Mouse (Mus musculus): ENCODE data around the gene Nrxn3.

Gene Nrxn3

DNA sequence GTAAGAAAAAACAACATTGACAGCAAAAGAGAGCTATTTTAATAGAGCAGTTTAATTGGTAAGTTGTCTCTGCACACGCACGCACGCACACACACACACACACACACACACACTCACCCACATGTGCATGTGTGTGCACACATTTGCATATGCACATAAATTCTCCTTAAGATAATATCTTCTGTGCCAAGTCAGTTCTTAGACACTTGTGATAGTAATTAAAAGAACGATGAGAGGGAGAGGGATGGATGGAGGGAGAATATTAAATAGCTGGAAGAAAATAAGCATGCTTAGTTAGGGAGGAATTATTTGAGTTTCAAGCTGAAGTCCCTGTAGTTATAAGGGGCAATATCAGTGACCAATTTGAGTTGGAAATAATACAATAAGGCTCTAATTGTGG is 203.6 kb downstream of the Nrxn3 start:
- no peak for DNase-seq (ENCODE audit: low spot score)

DNA sequence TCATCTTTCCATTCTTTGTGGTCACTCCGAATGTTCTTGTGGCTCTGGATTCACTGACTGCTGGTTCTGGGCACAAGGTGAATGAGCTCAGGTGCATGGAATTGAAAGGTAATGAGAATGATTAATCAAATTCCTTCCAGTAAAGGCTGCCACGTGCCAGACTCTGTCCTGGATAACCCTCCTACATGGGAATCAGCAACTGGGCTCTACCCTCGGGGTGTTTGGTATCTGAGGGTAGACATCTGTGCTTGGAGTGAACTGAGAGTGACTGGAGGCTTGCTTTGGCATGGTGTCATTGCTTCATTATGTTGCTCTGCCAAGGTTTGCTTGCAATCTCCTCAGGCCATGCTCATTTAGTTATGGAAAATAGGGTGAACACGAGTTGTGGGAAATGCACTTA is 209.0 kb downstream of the Nrxn3 start:
- no peak for DNase-seq (ENCODE audit: low spot score)

DNA sequence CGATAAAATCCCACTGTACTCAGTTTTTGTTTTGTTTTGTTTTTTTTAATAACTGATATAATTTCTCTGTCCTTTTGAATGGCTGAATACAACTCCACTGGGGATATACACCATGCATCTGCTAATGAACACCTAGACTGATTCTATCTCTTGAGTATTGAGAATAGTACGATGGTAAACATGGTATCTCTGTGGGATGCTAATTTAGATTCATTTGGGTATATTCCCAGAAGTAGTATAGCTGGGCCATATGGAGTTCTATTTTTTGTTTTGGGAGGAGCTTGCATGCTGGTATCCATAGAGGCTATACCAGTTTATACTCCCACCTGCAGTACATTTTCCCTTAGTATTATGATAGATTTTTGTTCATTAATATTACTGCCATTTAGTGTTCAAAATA is 217.0 kb downstream of the Nrxn3 start:
- no peak for DNase-seq (ENCODE audit: low spot score)

DNA sequence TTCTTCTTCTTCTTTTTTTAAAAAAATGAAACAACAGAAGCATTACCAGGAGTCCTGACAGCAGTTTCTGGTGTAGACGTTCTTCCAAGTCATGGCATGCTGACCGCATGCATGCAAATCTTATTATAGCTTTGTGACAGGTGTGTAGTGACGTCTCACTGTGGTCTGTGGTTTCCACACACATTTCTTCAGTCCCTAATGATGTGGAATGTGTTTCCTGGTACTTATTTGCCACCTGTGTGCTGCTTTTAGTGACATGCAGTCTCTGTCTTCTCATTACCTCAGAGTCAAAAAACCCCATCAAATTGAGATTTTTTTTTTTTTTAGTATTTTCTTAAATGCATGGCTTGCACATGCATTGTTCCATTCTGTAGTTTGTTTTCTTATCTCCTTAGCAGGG is 222.3 kb downstream of the Nrxn3 start:
- no peak for DNase-seq (ENCODE audit: low spot score)

DNA sequence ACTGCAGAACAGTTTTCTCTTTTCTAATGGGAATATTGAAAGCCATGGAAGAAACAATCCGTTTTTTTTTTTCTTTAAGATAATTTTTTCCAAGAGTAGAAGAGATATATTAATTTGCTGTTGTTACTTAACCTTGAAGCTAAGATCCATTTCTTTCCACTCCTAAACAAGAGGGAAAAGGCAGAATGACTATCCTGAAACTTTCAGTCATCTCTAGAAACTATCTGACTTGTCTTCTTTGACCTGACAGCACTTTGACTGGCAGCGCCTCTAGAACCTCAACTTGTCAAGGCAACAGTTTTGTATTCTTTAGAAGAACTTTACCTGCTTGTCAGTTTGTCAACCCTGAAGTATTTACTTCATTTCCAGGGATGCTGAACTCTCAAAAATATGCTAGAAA is 227.2 kb downstream of the Nrxn3 start:
- no peak for DNase-seq (ENCODE audit: low spot score)

DNA sequence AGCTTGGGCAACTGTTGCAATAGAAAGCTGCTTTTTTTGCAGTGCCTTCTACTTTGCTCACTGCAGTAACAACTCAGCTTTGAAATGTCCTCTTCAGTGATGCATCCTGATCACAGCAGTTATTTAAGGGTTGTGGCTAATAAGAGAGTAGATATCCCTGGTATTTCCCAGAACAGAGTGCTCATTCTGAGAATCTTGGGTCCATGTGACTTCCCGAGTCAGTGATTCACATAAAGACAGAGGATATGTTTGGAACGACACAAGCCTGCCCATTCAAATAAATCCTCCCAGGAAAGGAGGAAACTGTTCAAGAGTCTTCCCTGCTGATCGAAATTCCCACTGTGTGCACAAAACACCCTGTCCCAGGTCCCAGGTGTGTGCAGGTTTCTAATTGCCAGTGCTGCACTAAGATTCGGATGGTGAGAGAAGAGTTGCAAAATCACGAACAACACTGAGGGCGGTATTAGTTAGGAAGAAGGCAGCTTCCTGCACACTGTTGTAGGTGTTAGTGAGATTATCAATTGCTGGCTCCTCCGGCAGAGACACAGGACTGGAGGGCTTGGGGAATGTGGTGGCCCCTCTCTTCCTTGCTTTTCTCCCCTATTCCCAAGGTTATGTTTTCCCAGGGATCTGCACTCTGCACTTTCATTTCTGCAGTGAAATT is 230.4 kb downstream of the Nrxn3 start:
- no peak for DNase-seq (ENCODE audit: low spot score)

DNA sequence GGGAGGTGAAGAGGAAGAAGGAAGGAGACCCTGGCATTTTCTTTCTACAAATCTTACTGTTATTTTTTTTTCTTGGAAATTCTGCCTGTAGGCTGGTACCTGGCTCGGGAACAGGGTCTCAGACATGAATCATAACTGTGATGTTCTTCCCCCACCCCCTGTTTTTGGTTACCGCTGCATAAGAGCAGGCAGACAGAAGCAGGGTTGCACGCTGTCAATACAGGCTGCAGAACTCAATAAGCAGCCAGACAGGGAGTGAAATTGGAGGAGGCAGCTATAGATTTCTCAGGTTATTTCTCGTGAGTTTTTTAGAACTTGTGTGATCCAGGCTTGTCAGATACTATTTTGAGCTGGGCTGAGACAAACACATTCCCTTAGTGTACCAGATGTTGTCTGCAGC is 231.1 kb downstream of the Nrxn3 start:
- no peak for DNase-seq (ENCODE audit: low spot score)

DNA sequence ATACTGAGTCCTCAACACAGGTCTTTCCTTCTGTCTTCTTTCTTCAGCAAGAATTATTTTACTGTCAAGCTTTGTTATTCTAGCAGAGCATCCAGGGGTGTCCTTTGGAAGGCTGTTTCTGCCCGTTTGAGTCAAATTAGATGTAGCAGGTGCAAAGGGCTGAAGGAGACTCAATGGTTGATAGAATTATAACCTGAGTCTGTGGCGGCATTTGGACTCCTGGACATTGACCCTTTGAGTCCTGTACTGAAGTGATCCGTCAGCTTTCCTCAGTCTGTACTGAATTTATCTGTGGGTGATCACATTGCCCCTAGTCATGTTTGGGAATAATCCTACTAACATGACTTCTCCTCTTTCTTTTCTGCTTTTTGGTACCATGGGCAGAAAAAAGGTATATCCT is 234.8 kb downstream of the Nrxn3 start:
- DNase-seq (ENCODE audit: low spot score): no peak

DNA sequence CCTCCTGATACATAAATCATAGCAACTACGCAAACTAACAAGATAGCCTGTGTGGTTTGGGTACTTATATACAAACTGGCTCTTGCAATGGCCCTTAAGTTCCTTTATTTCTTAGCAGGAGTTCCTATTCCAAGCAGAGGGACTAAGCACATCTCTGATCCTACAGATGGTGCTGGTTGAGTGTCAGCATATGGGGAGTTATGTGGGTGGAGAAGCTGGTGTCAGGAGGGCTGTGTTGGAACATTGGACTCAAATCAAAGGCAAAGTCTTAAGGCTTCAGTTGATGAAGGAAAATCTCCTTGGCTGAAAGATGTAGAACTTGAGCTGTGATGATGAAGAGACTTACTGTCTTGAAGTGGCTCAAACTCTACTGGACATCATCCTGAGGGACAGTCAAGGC is 238.1 kb downstream of the Nrxn3 start:
- DNase-seq (ENCODE audit: low spot score): no peak

DNA sequence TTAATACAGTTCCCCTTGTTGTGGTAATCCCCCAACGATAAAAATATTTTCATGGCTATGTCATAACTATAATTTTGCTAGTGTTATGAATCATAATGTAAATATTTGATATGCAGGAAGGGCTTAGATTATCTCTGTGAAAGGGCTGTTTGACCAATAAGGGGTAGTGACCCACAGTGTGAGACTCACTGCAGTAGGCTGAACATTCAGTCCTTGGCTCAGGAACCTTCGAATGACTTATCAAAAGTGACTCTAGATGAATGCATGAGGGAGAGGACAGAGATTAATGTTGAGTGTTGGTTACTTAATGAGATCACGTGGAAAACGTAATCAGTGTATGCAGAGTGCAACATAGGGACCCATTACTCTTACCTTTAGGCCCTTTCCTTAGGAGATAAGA is 243.7 kb downstream of the Nrxn3 start:
- DNase-seq (ENCODE audit: low spot score): no peak

DNA sequence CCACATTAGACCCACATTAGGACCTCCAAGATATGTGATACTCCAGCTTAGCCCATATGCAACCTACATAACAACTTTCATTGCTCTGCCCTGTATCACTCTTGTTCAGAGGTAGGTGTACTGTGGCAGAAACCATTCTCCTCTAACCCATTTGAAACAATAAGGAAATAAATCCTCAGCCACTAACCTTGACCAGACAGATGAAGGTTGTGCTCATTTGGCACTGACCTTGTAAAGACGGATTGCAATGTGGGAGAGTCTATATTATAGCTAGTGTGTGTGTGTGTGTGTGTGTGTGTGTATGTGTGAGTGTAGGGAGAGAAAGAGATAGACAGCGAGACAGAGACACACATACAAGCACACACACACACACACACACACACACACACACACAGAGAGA is 253.9 kb downstream of the Nrxn3 start:
- no peak for DNase-seq (ENCODE audit: low spot score)

DNA sequence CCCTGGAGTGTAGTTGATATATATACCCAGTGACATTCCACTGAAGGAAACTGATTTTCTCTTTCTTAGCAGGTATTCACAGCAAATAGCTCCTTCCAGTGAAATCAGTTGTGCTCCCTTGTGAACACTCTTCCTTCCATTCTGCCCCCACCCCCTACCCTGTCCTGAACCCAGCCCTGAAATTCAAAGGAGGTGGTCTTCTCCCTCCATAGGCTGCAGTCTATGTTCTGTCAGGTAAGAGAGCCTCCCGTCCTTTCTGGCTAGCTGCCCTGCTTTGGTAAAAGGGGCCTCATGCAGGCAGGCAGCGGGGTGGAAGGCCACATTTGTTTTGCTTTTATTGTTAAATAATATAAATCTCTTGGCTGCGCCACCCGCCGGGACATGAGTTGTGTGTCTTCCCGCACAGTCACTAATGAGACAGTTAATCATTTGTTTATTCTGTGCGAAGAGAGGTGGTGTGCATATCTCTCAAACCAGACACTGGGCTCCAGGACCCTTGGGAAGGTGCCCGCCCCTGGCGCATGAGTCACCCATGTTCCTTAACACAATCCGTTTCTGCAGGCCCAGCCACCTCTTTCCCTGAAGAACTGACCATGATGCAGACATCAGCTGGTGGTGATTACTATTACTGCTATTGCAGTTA is 261.1 kb downstream of the Nrxn3 start:
- DNase-seq (ENCODE audit: low spot score): no peak

DNA sequence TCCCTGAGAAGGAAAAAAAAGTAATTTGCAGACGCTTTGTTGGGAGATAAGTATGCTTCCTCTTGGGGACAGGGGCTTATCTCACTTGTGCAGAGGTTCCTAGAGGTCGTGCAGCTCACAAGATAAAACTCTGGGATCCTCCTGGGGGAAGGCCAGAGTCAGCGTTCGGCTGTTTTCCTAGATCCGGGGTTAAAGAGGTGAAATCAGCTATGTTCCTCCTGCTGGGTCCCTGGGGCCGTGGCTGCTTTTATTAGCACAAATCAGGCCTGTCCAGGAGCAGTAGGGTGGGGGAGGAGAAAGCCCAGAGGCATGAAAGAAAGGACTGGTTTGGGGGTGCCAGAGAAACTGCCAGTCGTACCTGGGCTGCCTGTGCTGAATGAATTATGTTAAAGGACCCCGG is 261.7 kb downstream of the Nrxn3 start:
- DNase-seq (ENCODE audit: low spot score): no peak

DNA sequence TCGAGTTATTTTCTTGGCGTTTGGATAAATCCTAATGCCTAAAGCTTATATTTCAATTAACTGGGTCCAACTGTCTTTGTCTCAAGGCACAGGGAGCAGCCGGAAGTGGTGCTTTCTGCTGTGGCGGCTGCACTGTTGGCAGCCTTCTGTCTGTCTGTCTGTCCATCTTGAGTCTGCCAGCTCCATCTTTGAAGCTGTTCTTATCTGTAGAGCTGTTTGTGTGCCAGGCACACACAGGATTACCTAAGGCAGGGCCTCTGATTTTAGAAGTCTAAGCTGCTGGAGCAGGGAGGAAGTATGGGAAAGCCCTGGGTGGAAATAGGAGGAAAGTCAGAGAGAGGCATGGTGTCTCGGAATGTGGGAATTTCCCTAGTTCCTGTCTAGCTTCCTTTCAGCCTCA is 262.1 kb downstream of the Nrxn3 start:
- no peak for DNase-seq (ENCODE audit: low spot score)

DNA sequence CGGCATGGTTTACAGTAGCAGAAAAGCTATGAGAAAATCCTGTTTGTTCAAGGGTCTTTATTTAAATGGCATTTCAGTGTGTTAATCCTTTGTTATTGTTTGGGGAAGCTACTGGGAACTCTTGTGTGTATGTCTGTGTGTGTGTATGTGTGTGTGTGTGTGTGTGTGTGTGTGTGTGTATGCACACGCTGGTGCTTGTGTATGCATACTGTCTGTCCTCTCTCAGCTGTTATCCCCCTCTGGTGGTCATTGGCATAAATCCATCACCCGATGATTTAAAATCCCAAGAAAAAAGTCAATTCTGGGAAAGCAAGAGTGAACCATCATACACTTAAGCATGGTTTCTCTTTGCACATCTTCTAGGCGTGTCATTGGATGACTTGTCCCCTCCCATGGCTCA is 264.4 kb downstream of the Nrxn3 start:
- no peak for DNase-seq (ENCODE audit: low spot score)

DNA sequence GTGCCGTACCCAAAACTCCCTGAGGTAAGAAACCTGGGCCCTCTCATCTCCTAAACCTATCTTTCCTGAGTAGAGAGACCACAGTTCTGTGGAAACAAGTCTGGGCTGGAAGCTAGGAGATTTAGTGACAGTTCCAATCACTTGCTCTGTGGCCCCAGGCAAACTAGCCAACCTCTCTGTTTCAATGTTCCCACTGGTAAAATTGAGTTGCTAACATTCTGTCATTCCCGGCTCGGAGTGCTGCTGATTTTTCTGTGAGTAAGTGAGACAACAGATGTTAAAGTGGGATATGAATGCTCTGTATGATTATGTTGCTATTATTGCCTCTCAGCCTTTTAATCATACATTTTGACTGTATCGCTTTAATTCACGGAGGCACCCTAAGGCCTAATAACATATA is 268.1 kb downstream of the Nrxn3 start:
- DNase-seq (ENCODE audit: low spot score): no peak

DNA sequence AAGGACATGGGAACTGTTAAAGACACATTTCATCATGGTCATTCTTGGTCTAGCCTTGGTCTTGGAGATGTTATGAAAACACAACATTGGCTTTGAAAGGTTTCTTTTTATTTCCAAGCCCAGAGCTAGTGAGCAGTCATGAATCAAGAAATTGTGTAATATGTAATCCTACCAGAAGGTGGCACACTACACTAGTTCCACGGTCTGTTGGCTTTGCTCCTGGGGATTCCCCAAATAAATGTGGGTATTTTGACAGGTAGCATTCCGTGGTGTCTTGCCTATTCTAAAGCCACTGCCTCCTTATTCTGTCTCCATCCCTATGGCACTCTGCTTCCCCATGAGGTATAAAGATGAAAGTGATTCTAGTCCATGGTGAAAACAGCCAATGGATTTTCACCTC is 269.5 kb downstream of the Nrxn3 start:
- no peak for DNase-seq (ENCODE audit: low spot score)

DNA sequence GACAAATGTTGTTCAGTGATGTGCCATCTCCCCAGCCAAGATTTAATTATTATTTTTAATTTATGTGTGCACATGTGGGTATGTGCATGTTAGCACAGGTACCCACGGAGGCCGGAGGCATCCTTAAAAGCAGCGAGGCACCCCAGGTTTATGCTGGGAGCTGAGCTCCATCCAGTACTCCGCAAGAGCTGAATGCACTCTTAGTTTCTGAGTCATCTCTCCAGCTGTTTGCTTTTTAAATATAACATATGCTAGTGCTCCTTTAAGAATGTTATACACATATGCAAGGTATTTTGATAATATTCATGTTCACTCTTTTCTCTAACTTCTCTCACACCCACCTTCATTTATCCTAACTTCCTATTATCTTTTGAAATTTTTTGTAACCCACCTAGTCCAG is 271.1 kb downstream of the Nrxn3 start:
- DNase-seq (ENCODE audit: low spot score): no peak

DNA sequence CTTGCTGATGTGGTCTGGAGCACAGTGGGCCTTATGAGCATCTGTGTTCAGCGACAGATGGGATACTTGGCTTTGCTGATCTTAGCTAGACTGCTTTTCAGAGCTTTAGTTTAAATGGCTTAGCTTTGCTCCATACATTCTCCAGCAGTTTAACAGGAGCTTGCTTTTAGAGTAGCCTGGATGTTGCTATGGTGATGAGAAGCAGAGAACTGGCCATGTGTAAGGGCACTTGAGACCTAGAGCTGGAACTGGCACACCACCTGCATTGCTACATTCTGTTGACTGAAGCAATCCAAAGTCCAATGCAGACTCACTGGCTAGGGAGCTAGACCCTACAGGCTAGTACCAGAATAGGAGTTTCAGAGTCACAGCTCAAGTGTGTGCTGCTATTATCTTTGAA is 293.8 kb downstream of the Nrxn3 start:
- DNase-seq (ENCODE audit: low spot score): no peak

DNA sequence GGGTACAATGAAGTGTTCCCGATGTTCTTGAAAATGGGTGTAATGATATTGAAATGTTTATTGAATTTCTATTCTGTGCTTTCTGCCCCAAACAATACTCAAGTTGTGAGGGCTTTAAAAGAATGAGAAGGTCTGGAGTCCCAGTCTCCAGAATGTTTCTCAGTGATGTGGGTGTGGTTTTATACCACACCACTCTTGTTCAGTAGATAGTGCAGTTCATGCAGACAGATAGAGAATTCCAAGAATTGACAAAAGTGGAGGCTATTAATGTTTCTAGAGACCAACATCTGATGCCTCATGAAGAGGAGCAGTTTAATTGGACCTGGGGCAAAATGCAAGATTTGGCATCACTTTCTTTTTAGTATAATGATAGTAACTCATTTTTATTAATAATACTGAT is 302.5 kb downstream of the Nrxn3 start:
- no peak for DNase-seq (ENCODE audit: low spot score)

DNA sequence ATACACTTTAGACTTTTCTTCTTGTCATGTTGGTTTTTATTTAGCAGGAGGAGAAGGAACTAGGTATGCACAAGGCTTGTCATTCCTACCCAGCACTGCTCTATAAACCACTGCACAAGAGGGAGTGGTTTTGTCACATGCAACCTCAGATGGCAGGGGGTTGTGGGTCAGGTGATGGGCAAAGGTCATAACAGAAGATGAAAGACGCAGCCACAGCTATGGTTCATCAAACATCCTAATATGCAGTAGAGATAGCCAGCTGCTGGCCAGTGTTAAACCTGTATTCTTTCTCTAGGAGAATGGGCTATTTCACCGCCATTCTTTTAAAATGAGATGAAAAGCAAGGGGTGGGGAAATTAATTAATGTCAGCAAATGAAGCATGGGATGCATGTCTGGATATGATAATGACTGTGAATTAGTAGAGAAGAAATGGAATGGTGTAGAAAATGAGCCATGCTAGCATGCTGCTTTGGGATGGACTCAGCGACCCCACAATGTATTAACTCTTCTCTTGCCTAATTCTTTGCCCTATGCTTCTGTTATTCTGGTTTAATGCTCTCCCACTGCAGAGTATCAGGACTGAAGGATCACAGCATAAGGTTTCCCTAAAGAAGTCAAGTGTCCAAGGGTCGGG is 313.4 kb downstream of the Nrxn3 start:
- no peak for DNase-seq (ENCODE audit: low spot score)

DNA sequence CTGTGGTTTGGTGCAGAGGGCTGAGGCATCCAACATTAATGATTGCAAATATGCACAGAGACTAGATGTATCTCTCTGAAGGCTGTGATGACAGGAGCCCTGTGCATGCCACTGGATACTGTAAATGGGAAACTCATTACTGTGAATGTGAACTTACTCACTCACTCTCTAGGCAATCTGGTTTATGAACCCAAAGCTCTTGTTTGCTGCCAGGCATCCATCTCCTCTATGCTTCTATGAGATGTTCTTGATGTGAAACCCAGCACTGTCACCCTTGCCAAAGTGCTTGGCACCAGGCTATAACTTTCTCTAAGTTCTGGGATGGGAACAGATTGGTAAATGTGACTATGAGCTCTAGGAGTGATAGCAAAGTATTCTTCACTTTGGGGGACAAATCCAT is 317.5 kb downstream of the Nrxn3 start:
- no peak for DNase-seq (ENCODE audit: low spot score)

DNA sequence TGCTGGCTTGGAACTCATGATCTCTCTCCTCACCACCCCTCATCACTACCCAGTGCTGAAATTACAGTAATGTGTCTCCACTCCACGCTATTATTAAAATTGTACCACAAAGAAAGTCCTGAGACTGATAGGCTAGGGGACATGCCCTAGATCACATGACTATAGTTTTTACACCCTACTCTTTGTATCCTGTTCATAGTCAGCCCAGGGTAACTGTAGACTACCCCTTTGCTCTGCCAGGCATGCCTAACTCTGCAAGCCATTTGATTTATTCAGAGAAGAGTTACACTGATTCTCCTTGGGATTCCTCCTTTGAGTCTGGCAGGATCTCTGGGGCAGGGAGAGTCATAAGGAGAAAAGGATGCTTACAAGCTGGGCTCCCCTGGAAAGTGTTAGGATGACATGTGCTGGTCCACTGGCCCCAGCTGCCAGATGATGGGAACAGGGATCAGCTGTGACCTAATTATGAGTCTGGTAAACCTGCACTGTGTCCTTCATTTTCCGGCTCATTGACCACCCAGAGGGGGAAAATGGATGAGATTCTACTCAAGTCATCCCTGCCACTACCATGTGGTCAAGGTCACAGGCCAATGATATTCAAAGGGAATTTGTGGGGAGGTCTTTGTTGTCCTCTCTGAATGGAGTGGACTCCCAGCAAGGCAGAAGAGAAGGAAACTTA is 318.9 kb downstream of the Nrxn3 start:
- no peak for DNase-seq (ENCODE audit: low spot score)

Measured in ovary, postnatal 10 days (tissue).